Mouse (Mus musculus): Measurements from ENCODE around the gene Itpr3. TPM values are rescaled to one million over a fixed set of nuclear protein-coding genes. Genes with fewer than 3 reads are reported as not detected.

Gene Itpr3
- total and polyA plus RNA-seq, 2 experiments from 2014 or later, result 0.58 to 4.0 TPM

GRCm38 (mm10) chr17:27120561-27121024 lies 63.5 kb downstream of the Itpr3 start:
- H3K4me3 ChIP-seq (ENCODE audit: low read length), result no peak overlapping the region
- peaks cover 12% of the 10 kb centered on the region for H3K4me1 ChIP-seq (ENCODE audit: insufficient read depth, low read length)
- peak; percentile 71 for ATAC-seq
- peak; percentile 89 for TF ChIP-seq CTCF (IDR thresholded peaks at IDR 0.05; ENCODE audit: low read depth)
- H3K9ac ChIP-seq (replicated peaks; ENCODE audit: low read length), result 0 out of 2 replicates have a peak overlapping the region, but pooled peaks have one; percentile 17
- H3K36me3 ChIP-seq (ENCODE audit: insufficient read depth, low read length), result peaks cover 8% of the 10 kb centered on the region; the same call in 1 of the 2 replicates
- H3K9me3 ChIP-seq (ENCODE audit: low read length), result no peaks in the 10 kb centered on the region
- DNase-seq (ENCODE audit: low spot score), result peak; percentile 85
- H3K4me2 ChIP-seq (ENCODE audit: low read depth, low read length), result peak overlapping the region; percentile 28; the same call in 1 of the 2 replicates
- H3K27me3 ChIP-seq (ENCODE audit: insufficient read depth, low read length), result no peaks in the 10 kb centered on the region
- peak overlapping the region; percentile 56; the same call in 1 of the 2 replicates for H3K27ac ChIP-seq
- WGBS, result 8% methylated on average over 18 of the region's 18 CpGs

DNA sequence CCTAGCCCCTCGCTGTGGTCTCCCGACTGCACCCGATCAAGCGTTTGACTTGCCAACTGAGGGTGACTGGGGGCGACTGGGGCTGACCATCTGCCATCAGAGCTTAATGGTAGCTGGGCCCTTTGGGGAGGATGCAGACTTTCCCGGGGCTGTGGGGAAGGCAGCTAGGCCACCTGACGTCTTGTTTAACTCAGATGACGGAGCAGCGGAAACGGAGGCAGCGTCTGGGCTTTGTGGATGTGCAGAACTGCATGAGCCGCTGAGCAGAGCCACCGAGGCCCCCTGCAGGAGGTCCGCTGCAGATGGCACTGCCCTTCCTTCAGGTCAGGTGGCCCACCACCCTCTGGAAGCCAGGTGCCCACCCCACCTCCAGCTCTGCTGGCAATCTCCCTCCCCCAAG lies 64.2 kb downstream of the Itpr3 start:
- H3K9me3 ChIP-seq (ENCODE audit: low read length), result no peaks in the 10 kb centered on the region
- DNase-seq (ENCODE audit: low spot score) (peak; percentile 38), ATAC-seq (no peak)
- no peaks in the 10 kb centered on the region for H3K27me3 ChIP-seq (ENCODE audit: insufficient read depth, low read length)
- WGBS, result 24% methylated on average over 14 of the region's 14 CpGs
- peaks cover 8% of the 10 kb centered on the region; the same call in 1 of the 2 replicates for H3K36me3 ChIP-seq (ENCODE audit: insufficient read depth, low read length)
- H3K4me1 ChIP-seq (ENCODE audit: insufficient read depth, low read length), result peaks cover 12% of the 10 kb centered on the region
- H3K27ac ChIP-seq, result peak overlapping the region; percentile 56; the same call in 1 of the 2 replicates
- H3K4me2 ChIP-seq (ENCODE audit: low read depth, low read length), result peak overlapping the region; percentile 28; the same call in 1 of the 2 replicates
- TF ChIP-seq CTCF (IDR thresholded peaks at IDR 0.05; ENCODE audit: low read depth), result peak; percentile 21
- 0 out of 2 replicates have a peak overlapping the region, but pooled peaks have one; percentile 17 for H3K9ac ChIP-seq (replicated peaks; ENCODE audit: low read length)
- no peak overlapping the region for H3K4me3 ChIP-seq (ENCODE audit: low read length)

- peaks cover 12% of the 10 kb centered on the region for H3K4me1 ChIP-seq (ENCODE audit: insufficient read depth, low read length)
- H3K27me3 ChIP-seq (ENCODE audit: insufficient read depth, low read length), result no peaks in the 10 kb centered on the region
- ATAC-seq (no peak), DNase-seq (ENCODE audit: low spot score) (no peak)
- WGBS, result 74% methylated on average over 7 of the region's 7 CpGs
- TF ChIP-seq CTCF (IDR thresholded peaks at IDR 0.05; ENCODE audit: low read depth), result no peak
- no peak overlapping the region for H3K4me2 ChIP-seq (ENCODE audit: low read depth, low read length)
- no peaks in the 10 kb centered on the region for H3K9me3 ChIP-seq (ENCODE audit: low read length)
- H3K9ac ChIP-seq (replicated peaks; ENCODE audit: low read length), result no peak overlapping the region
- no peak overlapping the region for H3K27ac ChIP-seq
- peaks cover 8% of the 10 kb centered on the region; the same call in 1 of the 2 replicates for H3K36me3 ChIP-seq (ENCODE audit: insufficient read depth, low read length)
- no peak overlapping the region for H3K4me3 ChIP-seq (ENCODE audit: low read length)
These were observed 64.7 kb downstream of the Itpr3 start for GRCm38 (mm10) chr17:27121781-27122180.

DNA sequence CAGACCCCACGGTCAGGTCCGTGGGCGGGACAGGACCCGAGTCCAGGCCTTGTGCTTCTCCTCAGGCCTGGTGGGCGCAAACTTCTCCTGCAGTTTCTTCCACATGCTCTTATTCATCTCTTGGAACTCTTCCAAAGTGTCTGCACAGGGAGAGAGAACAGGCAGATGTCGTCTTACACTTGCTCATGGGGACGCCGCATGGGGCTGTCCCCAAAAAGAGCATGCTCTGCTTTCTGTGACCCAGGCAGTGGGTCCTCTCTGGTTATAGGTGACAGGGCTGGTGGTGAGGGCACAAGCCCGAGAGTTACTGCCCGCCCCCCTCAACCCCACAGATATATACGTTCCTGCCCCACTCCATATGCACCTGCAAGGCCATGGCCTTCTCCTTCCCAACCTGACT lies 65.6 kb downstream of the Itpr3 start:
- DNase-seq (ENCODE audit: low spot score), result no peak
- H3K4me3 ChIP-seq (ENCODE audit: low read length), result no peak overlapping the region
- peaks cover 16% of the 10 kb centered on the region for H3K4me1 ChIP-seq (ENCODE audit: insufficient read depth, low read length)
- no peak overlapping the region for H3K4me2 ChIP-seq (ENCODE audit: low read depth, low read length)
- no peak for TF ChIP-seq CTCF (IDR thresholded peaks at IDR 0.05; ENCODE audit: low read depth)
- H3K9me3 ChIP-seq (ENCODE audit: low read length), result no peaks in the 10 kb centered on the region
- 65% methylated on average over 11 of the region's 11 CpGs for WGBS
- H3K27ac ChIP-seq, result no peak overlapping the region
- peaks cover 8% of the 10 kb centered on the region; the same call in 1 of the 2 replicates for H3K36me3 ChIP-seq (ENCODE audit: insufficient read depth, low read length)
- ATAC-seq, result no peak
- no peaks in the 10 kb centered on the region for H3K27me3 ChIP-seq (ENCODE audit: insufficient read depth, low read length)
- H3K9ac ChIP-seq (replicated peaks; ENCODE audit: low read length), result no peak overlapping the region

DNA sequence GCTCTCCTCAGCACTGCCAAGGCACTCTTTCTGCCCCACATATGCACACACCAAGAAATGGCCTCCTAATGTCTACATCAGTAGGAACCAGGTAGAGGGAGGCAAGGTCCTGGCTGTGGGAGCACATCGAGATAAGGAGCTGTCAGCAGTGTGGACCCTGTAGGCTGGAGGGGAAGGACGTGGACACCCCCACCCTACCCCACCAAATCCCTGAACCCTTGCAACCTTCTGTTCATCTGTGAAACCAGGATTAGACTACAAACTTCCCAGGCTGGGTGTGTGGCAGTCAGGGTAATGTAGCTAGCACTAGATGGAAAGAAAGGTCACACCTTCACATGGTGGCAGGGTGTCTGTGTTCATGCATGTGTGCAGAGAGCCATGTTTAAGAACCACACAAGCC lies 66.0 kb downstream of the Itpr3 start:
- no peak for ATAC-seq
- 95% methylated on average over 2 of the region's 2 CpGs for WGBS
- Histone ChIP-seq H3K36me3 (ENCODE audit: insufficient read depth, low read length) (peaks cover 8% of the 10 kb centered on the region; the same call in 1 of the 2 replicates), H3K4me3 (ENCODE audit: low read length) (no peak overlapping the region), H3K27me3 (ENCODE audit: insufficient read depth, low read length) (no peaks in the 10 kb centered on the region), H3K4me2 (ENCODE audit: low read depth, low read length) (no peak overlapping the region), H3K9ac (replicated peaks; ENCODE audit: low read length) (no peak overlapping the region), H3K4me1 (ENCODE audit: insufficient read depth, low read length) (peaks cover 16% of the 10 kb centered on the region), H3K27ac (no peak overlapping the region), H3K9me3 (ENCODE audit: low read length) (no peaks in the 10 kb centered on the region)
- DNase-seq (ENCODE audit: low spot score), result no peak
- TF ChIP-seq CTCF (IDR thresholded peaks at IDR 0.05; ENCODE audit: low read depth), result no peak

GRCm38 (mm10) chr17:27123813-27124375 lies 66.8 kb downstream of the Itpr3 start:
- no peak for ATAC-seq
- Histone ChIP-seq H3K4me3 (ENCODE audit: low read length) (no peak overlapping the region), H3K9ac (replicated peaks; ENCODE audit: low read length) (no peak overlapping the region), H3K4me2 (ENCODE audit: low read depth, low read length) (no peak overlapping the region), H3K27ac (no peak overlapping the region), H3K36me3 (ENCODE audit: insufficient read depth, low read length) (peaks cover 8% of the 10 kb centered on the region; the same call in 1 of the 2 replicates), H3K27me3 (ENCODE audit: insufficient read depth, low read length) (no peaks in the 10 kb centered on the region), H3K9me3 (ENCODE audit: low read length) (no peaks in the 10 kb centered on the region), H3K4me1 (ENCODE audit: insufficient read depth, low read length) (peaks cover 16% of the 10 kb centered on the region)
- DNase-seq (ENCODE audit: low spot score), result no peak
- WGBS, result 64% methylated on average over 7 of the region's 7 CpGs
- no peak for TF ChIP-seq CTCF (IDR thresholded peaks at IDR 0.05; ENCODE audit: low read depth)

GRCm38 (mm10) chr17:27125185-27125584 lies 68.1 kb downstream of the Itpr3 start:
- no peaks in the 10 kb centered on the region for H3K9me3 ChIP-seq (ENCODE audit: low read length)
- no peak overlapping the region for H3K4me2 ChIP-seq (ENCODE audit: low read depth, low read length)
- peak; percentile 91 for TF ChIP-seq CTCF (IDR thresholded peaks at IDR 0.05; ENCODE audit: low read depth)
- ATAC-seq (no peak), DNase-seq (ENCODE audit: low spot score) (peak; percentile 72)
- peaks cover 12% of the 10 kb centered on the region for H3K4me1 ChIP-seq (ENCODE audit: insufficient read depth, low read length)
- no peaks in the 10 kb centered on the region for H3K27me3 ChIP-seq (ENCODE audit: insufficient read depth, low read length)
- WGBS, result 35% methylated on average over 12 of the region's 12 CpGs
- H3K36me3 ChIP-seq (ENCODE audit: insufficient read depth, low read length), result peaks cover 8% of the 10 kb centered on the region; the same call in 1 of the 2 replicates
- no peak overlapping the region for H3K4me3 ChIP-seq (ENCODE audit: low read length)
- H3K27ac ChIP-seq, result 0 out of 2 replicates have a peak overlapping the region, but pooled peaks have one; percentile 8
- H3K9ac ChIP-seq (replicated peaks; ENCODE audit: low read length), result no peak overlapping the region
